Mouse (Mus musculus) kidney, postnatal 10 days (tissue): ENCODE results near the gene Cxcr6.

Experiments
- DNase-seq: peaks from one replicate; pipeline ENCODE4 v3.0.0; 2021; ENCODE audit warnings: mixed read lengths

The Cxcr6 gene

GRCm38 (mm10) chr9:123826631-123827030 lies 20.4 kb downstream of the Cxcr6 start:
- DNase-seq, result no peak

DNA sequence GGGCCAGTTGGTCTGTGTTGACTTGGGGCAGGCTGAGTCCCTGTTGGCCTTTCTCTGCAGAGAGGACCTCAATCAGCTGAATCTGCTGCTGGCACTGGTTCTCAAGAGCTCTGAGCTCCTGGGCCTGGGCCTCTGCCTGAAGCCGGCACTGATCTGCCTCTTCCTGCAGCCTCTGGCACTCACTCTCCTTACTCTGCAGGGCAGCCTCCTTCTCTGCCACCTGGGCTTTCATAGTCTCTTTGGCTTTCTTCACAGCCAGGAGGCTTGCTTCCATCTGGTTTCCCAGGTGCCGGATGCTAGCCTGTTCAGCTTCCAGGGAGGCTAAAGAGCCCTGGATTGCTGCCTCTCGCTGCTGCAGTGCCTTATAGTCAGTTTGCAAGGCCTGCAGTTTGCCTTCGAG lies 22.6 kb downstream of the Cxcr6 start:
- DNase-seq, result no peak

DNA sequence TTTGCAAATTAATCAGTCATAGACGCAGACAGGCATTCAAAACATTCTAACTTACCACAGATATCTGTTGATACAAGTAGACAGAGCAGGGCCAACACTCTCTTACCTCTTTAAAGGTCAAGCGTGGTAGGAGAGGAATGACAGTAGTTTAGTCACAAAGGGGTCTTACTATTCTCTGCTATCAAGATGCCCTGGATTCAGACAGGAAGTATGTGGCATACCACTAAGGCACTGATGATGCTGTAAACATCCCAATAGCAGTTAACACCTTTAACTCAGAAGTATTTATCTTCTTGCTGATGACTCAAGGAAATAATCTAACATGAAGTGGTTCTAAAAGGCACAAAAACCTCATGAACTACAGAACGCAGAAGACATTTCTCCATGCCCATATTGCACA lies 29.6 kb downstream of the Cxcr6 start:
- DNase-seq, result no peak

DNA sequence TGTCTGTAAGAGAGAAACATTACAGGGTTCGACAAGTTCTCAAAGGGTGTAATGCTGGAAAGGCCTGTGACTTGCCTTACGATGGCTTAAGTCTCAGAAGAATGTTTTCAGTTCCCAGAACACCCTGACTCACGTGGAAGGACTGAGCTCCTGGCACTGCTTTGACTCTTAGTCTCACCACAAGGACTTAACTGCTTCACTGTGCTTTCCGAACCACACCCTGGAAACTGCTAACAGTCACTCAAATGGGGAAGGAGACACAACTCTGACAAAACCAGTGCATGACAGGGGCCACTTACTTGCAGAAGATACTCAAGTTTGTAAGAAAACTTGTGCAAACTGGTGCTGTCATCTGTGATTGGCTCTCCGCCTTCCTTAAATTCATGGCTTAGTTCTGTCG lies 34.0 kb downstream of the Cxcr6 start:
- DNase-seq, result no peak

GRCm38 (mm10) chr9:123844468-123844867 lies 38.2 kb downstream of the Cxcr6 start:
- no peak for DNase-seq

- no peak for DNase-seq
Measured at GRCm38 (mm10) chr9:123845120-123845519, 38.8 kb downstream of the Cxcr6 start.

GRCm38 (mm10) chr9:123846490-123846889 lies 40.2 kb downstream of the Cxcr6 start:
- no peak for DNase-seq

GRCm38 (mm10) chr9:123849976-123850695 lies 43.9 kb downstream of the Cxcr6 start:
- no peak for DNase-seq

DNA sequence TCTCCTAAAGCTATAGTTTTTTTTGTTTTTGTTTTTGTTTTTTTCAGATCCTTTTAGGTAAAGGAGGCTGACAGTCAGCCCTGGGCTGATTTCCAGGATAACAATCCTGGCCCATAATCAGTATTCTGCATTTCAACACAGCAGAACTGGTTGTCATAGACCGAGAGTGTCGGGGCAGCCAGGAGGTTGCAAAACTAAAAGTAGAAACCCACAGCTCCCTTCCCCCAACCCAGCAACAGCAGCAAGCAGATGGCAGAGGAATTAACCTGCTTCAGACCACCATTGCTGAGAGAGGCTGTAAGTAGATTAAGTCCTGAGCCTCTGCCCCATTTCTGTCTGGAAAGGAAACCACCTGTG lies 44.4 kb downstream of the Cxcr6 start:
- DNase-seq, result peak; percentile 33

GRCm38 (mm10) chr9:123851062-123851712 lies 44.9 kb downstream of the Cxcr6 start:
- DNase-seq, result peak; percentile 74

- peak; percentile 94 for DNase-seq
Measured at GRCm38 (mm10) chr9:123851713-123852448, 45.6 kb downstream of the Cxcr6 start, which contains the start of gene Fyco1. TSS of gene Fyco1 (minus strand) at chr9:123851899.

DNA sequence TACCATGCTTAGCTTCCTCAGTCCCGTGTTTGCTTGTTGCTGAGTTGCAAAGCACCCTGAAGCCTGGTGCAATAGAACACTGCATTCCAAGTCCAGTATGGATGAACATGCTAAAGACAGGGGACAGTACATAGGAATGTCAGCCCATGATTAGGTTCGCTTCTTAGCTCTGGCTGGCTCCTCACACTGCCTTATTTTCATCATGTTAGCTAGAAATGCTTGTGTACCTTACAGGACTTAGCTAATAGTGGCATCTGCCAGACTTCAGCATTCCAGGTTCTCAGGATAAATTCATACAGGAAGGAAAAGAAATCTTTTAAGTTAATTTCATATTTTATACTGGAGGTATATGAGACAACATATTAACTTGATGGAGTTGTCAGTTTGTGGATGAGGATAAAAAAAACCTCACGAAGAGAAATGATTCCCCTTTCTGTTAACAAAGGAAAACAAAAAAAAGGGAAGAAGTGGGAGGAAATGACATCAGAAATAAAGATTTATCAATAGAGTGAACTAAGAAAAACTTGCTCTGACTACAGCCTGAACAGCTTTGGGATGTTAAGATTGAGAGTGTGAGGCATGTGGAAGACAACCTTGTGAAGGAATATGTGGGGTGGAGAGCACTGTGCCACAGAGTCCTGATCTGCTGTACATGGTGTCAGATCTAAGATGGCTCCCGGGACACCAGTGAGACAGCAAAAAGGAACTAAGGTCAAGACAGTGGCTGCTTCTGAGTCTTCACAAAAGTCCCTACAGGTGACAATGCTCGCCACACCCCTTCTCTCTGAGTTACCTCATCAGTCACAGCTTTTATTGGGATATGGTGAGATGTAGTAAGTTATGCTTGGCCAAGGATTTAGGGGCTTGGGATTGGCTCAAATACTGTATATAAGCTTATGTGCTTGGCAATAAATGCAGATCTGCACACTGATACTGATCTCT lies 46.4 kb downstream of the Cxcr6 start:
- no peak for DNase-seq

- no peak for DNase-seq
Measured at GRCm38 (mm10) chr9:123856836-123857235, 50.6 kb downstream of the Cxcr6 start.
